Mouse (Mus musculus) layer of hippocampus, adult 9-11 months (tissue): Measurements from ENCODE around the gene Kbtbd4.
A peak's percentile ranks its signal among the peaks of the same experiment; 100 is the strongest.
"Not testable (repeated sequence)": the region's sequence is repeated elsewhere in the genome, so short reads cannot be mapped to it uniquely, and the experiment has no call there.

ENCODE experiments used
- DNase-seq: peaks from one replicate; pipeline ENCODE4 v3.0.0; 2022

Kbtbd4 gene

GRCm38 (mm10) chr2:90904076-90904855 lies at the start of gene Kbtbd4, which contains the start of gene Ndufs3:
Gene Kbtbd4 (plus strand): TSS chr2:90904740.
Gene Ndufs3 (minus strand): TSS chr2:90904827.
- DNase-seq = peak; percentile 78

- no peak for DNase-seq
Observed at GRCm38 (mm10) chr2:90861486-90861885, 43.1 kb upstream of the Kbtbd4 start.

- DNase-seq = no peak
Observed at GRCm38 (mm10) chr2:90864184-90864583, 40.4 kb upstream of the Kbtbd4 start.

- peak; percentile 83 for DNase-seq
Observed at GRCm38 (mm10) chr2:90866524-90866923, 38.0 kb upstream of the Kbtbd4 start.

- DNase-seq = peak; percentile 83
Observed at GRCm38 (mm10) chr2:90870136-90870601, 34.4 kb upstream of the Kbtbd4 start.

- DNase-seq = no peak
Observed at GRCm38 (mm10) chr2:90871180-90871961, 33.2 kb upstream of the Kbtbd4 start.

- DNase-seq = no peak
Observed at GRCm38 (mm10) chr2:90874025-90874424, 30.5 kb upstream of the Kbtbd4 start.

GRCm38 (mm10) chr2:90875239-90875638 lies 29.3 kb upstream of the Kbtbd4 start:
- DNase-seq = no peak

GRCm38 (mm10) chr2:90877584-90878259 lies 26.8 kb upstream of the Kbtbd4 start:
- no peak for DNase-seq

GRCm38 (mm10) chr2:90879419-90879818 lies 25.1 kb upstream of the Kbtbd4 start:
- DNase-seq = no peak

- no peak for DNase-seq
Observed at GRCm38 (mm10) chr2:90880144-90880785, 24.3 kb upstream of the Kbtbd4 start.

- no peak for DNase-seq
Observed at GRCm38 (mm10) chr2:90881824-90882223, 22.7 kb upstream of the Kbtbd4 start.

- no peak for DNase-seq
Observed at GRCm38 (mm10) chr2:90885218-90886041, 19.1 kb upstream of the Kbtbd4 start, which contains the start of gene C1qtnf4. Gene C1qtnf4 (plus strand): TSS chr2:90885860.

GRCm38 (mm10) chr2:90886436-90886835 lies 18.1 kb upstream of the Kbtbd4 start:
- no peak for DNase-seq

GRCm38 (mm10) chr2:90887627-90888026 lies 16.9 kb upstream of the Kbtbd4 start:
- no peak for DNase-seq

GRCm38 (mm10) chr2:90889550-90890548 lies 14.7 kb upstream of the Kbtbd4 start:
- DNase-seq = no peak

- no peak for DNase-seq
Observed at GRCm38 (mm10) chr2:90893673-90894298, 10.8 kb upstream of the Kbtbd4 start.

- not testable (repeated sequence) for DNase-seq
Observed at GRCm38 (mm10) chr2:90894299-90894677, 10.3 kb upstream of the Kbtbd4 start.

GRCm38 (mm10) chr2:90903398-90903797 lies 1.1 kb upstream of the Kbtbd4 start:
- no peak for DNase-seq

- DNase-seq = no peak
Observed at GRCm38 (mm10) chr2:90904856-90905224, 300 bp downstream of the Kbtbd4 start.
